Mouse (Mus musculus) bone marrow macrophage, adult 2 months (primary cell): ENCODE results near the gene Lyrm7.

Experiments
- CTCF ChIP-seq: IDR thresholded peaks from 2 replicates; pipeline ENCODE4 v1.5.1; 2012; ENCODE audit warnings: low read depth, mild to moderate bottlenecking, low read length, moderate library complexity
- POLR2A ChIP-seq: IDR thresholded peaks from 2 replicates; pipeline ENCODE4 v1.6.1; 2012; ENCODE audit warnings: mild to moderate bottlenecking, low read depth, low read length, borderline replicate concordance

DNA sequence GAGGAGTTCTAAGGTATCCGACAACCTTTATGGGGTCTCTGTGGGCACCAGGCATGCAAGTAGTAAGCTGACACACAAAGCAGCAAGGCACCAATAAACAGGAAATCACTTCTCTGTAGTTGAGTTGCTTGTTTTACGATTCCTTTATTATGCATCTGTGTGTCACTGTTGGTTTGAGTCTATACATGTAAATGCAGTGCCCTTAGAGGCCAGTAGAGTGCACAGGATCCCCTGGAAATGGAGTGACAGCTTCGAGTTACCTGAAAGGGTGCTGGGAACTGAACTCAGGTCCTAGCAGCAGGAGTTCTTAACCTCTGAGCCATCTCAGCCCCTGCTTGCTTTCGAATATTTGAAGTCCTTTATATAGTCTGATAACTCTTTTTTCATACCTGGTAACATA is 21.0 kb downstream of the Lyrm7 start:
- TF ChIP-seq CTCF = no peak
- TF ChIP-seq POLR2A = no peak
